Mouse (Mus musculus): ENCODE results near the gene Gramd4. TPM values are rescaled to one million over a fixed set of nuclear protein-coding genes. Genes with fewer than 3 reads are reported as not detected.
"Not testable (repeated sequence)": the region's sequence is repeated elsewhere in the genome, so short reads cannot be mapped to it uniquely, and the experiment has no call there.

The Gramd4 gene
- polyA plus RNA-seq, 1 experiment from 2014 or later, result 18.7 TPM

DNA sequence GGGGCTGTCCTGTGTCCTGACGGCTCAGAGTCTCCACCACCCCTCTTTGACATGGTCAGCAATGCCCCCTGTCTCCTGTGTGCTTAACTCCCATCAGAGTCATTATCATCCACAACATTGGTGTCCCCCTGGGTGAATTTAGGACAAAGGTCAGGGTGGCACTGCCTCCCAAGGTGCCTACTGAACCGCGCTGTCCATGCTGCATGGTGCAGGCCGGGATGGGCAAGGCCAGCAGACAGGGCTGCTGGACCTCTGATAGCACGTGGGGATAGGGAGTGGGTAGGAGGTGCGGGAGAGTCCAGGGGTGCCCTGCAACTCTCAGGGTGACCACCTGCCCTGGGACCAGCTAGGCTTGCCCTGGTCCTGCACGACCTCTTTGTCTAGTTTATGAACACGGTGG lies 89.4 kb downstream of the Gramd4 start:
- ATAC-seq (replicated peaks; ENCODE audit: extremely low read depth, insufficient read depth, low FRiP score), result no peak
- Histone ChIP-seq H3K4me2 (ENCODE audit: low read depth, low read length) (no peak overlapping the region), H3K27ac (ENCODE audit: low read length) (no peak overlapping the region), H3K9ac (ENCODE audit: low read length) (no peak overlapping the region), H3K9me3 (replicated peaks; ENCODE audit: control insufficient read depth, low read length) (no peaks in the 10 kb centered on the region), H3K4me3 (ENCODE audit: low read length) (no peak overlapping the region), H3K27me3 (ENCODE audit: control insufficient read depth, insufficient read depth, low read length) (no peaks in the 10 kb centered on the region), H3K36me3 (ENCODE audit: control insufficient read depth, insufficient read depth) (peaks cover 52% of the 10 kb centered on the region), H3K4me1 (ENCODE audit: control insufficient read depth, insufficient read depth, low read length) (no peaks in the 10 kb centered on the region)
- 84% methylated on average over 8 of the region's 8 CpGs for WGBS

DNA sequence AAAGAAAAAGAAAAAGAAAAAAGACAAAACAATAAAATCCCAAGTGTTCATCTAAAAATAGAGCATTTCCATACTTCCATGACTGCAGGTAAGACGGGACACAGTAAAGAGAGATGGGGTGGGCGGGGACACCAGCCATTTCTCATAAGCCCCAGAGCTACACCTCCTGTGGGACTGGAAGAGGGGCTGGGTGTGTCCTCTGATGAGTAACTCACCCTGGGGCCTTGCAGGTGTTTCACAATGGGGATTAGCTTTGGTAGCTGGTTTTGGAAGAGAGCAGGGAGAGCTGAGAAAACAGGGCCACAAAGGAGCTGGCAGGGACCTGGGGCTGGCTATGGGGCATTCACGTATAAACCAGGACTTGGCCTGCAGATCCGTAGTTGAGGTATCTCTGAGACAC lies 93.1 kb downstream of the Gramd4 start:
- H3K4me3 ChIP-seq (ENCODE audit: low read length), result no peak overlapping the region

DNA sequence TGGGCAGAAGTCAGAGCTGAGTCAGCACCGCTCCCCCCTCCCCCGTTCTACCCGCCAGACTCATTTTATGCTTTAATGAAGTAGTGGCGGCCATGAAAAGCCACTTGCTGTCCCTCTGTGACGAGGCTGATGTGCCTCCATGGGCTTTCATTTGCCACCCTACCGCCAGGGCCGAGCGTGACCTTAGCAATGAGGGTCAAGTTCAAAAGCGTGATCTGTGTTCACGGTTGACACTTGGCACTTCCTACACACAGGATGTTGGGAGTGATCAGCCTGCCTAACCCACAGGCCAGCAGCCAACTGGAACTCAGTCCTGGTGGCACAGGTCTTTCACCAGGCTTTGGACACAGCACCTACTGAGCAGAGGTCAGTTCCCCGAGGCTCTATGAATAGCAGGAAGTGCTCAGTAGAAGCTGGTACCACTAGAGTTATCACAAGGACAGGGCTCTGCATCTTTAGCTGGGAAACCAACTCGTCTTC lies 96.0 kb downstream of the Gramd4 start:
- no peaks in the 10 kb centered on the region; the same call in 1 of the 2 replicates for H3K9me3 ChIP-seq (replicated peaks; ENCODE audit: control insufficient read depth, low read length)
- H3K9ac ChIP-seq (ENCODE audit: low read length), result no peak overlapping the region
- H3K27ac ChIP-seq (ENCODE audit: low read length), result no peak overlapping the region
- H3K36me3 ChIP-seq (ENCODE audit: control insufficient read depth, insufficient read depth), result peaks cover 56% of the 10 kb centered on the region
- ATAC-seq (replicated peaks; ENCODE audit: extremely low read depth, insufficient read depth, low FRiP score), result no peak
- H3K4me1 ChIP-seq (ENCODE audit: control insufficient read depth, insufficient read depth, low read length), result no peaks in the 10 kb centered on the region
- WGBS, result 87% methylated on average over 12 of the region's 12 CpGs
- no peaks in the 10 kb centered on the region for H3K27me3 ChIP-seq (ENCODE audit: control insufficient read depth, insufficient read depth, low read length)
- no peak overlapping the region for H3K4me2 ChIP-seq (ENCODE audit: low read depth, low read length)
- H3K4me3 ChIP-seq (ENCODE audit: low read length), result no peak overlapping the region

More for the DNA sequence above, 93.1 kb downstream of the Gramd4 start:
- Histone ChIP-seq H3K4me1 (ENCODE audit: control insufficient read depth, insufficient read depth, low read length) (no peaks in the 10 kb centered on the region), H3K9ac (ENCODE audit: low read length) (no peak overlapping the region), H3K9me3 (replicated peaks; ENCODE audit: control insufficient read depth, low read length) (no peaks in the 10 kb centered on the region; the same call in 1 of the 2 replicates), H3K27me3 (ENCODE audit: control insufficient read depth, insufficient read depth, low read length) (no peaks in the 10 kb centered on the region), H3K27ac (ENCODE audit: low read length) (no peak overlapping the region), H3K36me3 (ENCODE audit: control insufficient read depth, insufficient read depth) (peaks cover 55% of the 10 kb centered on the region), H3K4me2 (ENCODE audit: low read depth, low read length) (no peak overlapping the region)
- WGBS, result 87% methylated on average over 4 of the region's 4 CpGs
- no peak for ATAC-seq (replicated peaks; ENCODE audit: extremely low read depth, insufficient read depth, low FRiP score)

DNA sequence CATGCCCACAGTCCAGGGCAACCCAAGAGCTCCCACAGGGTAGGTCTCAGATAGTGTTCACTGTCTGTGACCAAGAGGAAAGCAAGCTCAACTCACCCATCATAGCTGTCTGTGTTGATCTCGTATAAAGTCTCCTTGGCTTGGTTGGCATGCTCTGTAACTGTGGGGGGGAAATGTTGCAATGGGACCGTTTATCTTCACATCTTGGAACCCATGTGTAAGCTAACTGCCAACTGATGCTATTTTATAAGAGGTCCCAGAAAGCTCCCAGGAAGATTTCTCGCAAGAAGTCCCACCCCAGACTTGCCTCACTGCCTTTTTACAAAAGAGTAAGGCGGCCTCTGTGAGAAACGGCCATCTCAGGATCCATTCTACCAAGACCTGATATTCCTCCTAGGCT lies 99.0 kb downstream of the Gramd4 start:
- no peaks in the 10 kb centered on the region; the same call in 1 of the 2 replicates for H3K4me1 ChIP-seq (ENCODE audit: control insufficient read depth, insufficient read depth, low read length)
- H3K27ac ChIP-seq (ENCODE audit: low read length), result no peak overlapping the region
- ATAC-seq (replicated peaks; ENCODE audit: extremely low read depth, insufficient read depth, low FRiP score), result no peak
- H3K9ac ChIP-seq (ENCODE audit: low read length), result no peak overlapping the region
- H3K4me3 ChIP-seq (ENCODE audit: low read length), result no peak overlapping the region
- 85% methylated on average over 5 of the region's 5 CpGs for WGBS
- H3K36me3 ChIP-seq (ENCODE audit: control insufficient read depth, insufficient read depth), result peaks cover 38% of the 10 kb centered on the region
- no peak overlapping the region for H3K4me2 ChIP-seq (ENCODE audit: low read depth, low read length)
- H3K9me3 ChIP-seq (replicated peaks; ENCODE audit: control insufficient read depth, low read length), result no peaks in the 10 kb centered on the region; the same call in 1 of the 2 replicates
- H3K27me3 ChIP-seq (ENCODE audit: control insufficient read depth, insufficient read depth, low read length), result no peaks in the 10 kb centered on the region

DNA sequence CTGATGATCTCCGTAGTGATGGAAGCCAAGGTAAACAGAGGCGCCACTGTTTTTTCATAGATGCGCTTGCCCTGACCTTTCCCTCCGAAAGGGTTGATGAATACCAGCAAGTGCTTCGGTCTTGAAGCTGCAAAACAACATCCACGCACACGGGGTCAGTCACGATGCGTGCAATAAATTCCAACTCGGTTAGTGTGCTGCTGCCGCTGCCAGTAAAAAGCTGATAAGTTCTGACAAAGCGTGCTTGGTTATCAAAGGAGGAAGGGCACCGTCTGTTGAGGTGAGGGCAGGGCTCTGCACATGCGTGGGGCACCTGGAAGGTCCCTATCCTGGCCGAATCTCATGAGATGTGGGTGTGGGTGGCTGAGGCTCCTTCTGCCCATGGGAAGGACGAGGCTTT lies 101.6 kb downstream of the Gramd4 start:
- Histone ChIP-seq H3K27me3 (ENCODE audit: control insufficient read depth, insufficient read depth, low read length) (no peaks in the 10 kb centered on the region), H3K4me3 (ENCODE audit: low read length) (no peak overlapping the region), H3K9ac (ENCODE audit: low read length) (no peak overlapping the region), H3K9me3 (replicated peaks; ENCODE audit: control insufficient read depth, low read length) (0 out of 2 replicates have a peak, but pooled peaks cover 4% of the 10 kb centered on the region), H3K4me1 (ENCODE audit: control insufficient read depth, insufficient read depth, low read length) (no peaks in the 10 kb centered on the region; the same call in 1 of the 2 replicates), H3K27ac (ENCODE audit: low read length) (no peak overlapping the region), H3K36me3 (ENCODE audit: control insufficient read depth, insufficient read depth) (peaks cover 43% of the 10 kb centered on the region), H3K4me2 (ENCODE audit: low read depth, low read length) (no peak overlapping the region)
- ATAC-seq (replicated peaks; ENCODE audit: extremely low read depth, insufficient read depth, low FRiP score), result no peak; the same call in 1 of the 2 replicates
- WGBS, result 56% methylated on average over 16 of the region's 16 CpGs

DNA sequence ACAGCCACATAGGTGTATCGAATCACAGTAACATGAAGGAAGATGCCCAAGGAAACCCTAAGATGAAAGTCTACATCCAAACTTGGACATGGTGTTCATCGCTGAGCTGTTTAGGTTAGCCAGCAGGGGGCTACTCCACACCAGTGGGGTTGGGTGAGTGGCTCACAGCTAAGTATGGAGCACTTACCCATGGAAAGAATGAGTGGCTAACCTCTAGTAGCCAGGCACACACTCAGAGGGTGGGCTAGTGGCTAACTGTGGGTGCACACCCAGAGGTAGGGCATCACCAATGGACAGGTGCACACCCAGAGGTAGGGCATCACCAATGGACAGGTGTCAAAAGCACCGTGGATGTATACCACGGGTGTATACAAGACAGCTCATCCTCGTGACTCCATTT lies 102.2 kb downstream of the Gramd4 start:
- Histone ChIP-seq H3K4me1 (ENCODE audit: control insufficient read depth, insufficient read depth, low read length) (no peaks in the 10 kb centered on the region; the same call in 1 of the 2 replicates), H3K27me3 (ENCODE audit: control insufficient read depth, insufficient read depth, low read length) (no peaks in the 10 kb centered on the region)
- no peak for ATAC-seq (replicated peaks; ENCODE audit: extremely low read depth, insufficient read depth, low FRiP score)

DNA sequence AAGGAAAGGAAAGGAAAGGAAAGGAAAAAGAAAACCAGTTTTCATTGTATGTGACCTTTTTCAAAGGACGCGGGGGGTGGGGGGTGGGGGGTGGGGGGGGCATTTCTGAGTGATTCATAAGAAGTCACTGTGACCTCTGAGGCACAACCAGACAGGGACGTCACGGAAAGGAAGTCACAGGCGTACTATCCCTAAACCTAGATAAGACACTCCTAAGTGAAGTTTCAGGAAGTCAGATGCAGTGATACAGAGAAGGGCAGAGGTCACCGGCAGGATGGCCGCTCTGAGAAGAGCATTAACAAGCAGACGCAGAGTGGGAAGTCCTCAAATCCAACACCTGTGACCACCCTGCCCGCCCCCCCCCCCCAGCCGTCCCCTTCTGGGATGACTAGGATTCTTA lies 103.4 kb downstream of the Gramd4 start:
- WGBS, result 58% methylated on average over 10 of the region's 10 CpGs
- no peak for ATAC-seq (replicated peaks; ENCODE audit: extremely low read depth, insufficient read depth, low FRiP score)

More for the DNA sequence above, 102.2 kb downstream of the Gramd4 start:
- peaks cover 37% of the 10 kb centered on the region for H3K36me3 ChIP-seq (ENCODE audit: control insufficient read depth, insufficient read depth)
- no peak overlapping the region for H3K27ac ChIP-seq (ENCODE audit: low read length)
- WGBS, result 89% methylated on average over 5 of the region's 5 CpGs
- 0 out of 2 replicates have a peak, but pooled peaks cover 4% of the 10 kb centered on the region for H3K9me3 ChIP-seq (replicated peaks; ENCODE audit: control insufficient read depth, low read length)
- no peak overlapping the region for H3K4me3 ChIP-seq (ENCODE audit: low read length)
- H3K4me2 ChIP-seq (ENCODE audit: low read depth, low read length), result no peak overlapping the region
- no peak overlapping the region for H3K9ac ChIP-seq (ENCODE audit: low read length)

DNA sequence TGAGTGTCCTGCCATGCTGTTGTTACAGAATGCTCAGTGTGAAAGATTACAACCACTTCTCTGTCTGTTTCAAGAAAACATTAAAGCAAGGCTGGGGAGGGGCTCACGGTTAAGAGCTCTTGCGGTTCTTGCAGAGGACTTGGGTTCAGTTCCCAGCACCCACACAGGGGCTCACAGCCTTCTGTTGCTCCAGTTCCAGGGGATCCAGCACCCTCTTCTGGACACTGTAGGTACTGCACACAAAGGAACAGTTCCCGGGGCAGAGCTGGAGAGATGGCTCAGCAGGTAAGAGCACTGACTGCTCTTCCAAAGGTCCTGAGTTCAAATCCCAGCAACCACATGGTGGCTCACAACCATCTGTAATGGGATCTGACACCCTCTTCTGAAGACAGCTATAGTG lies 104.3 kb downstream of the Gramd4 start:
- ATAC-seq (replicated peaks; ENCODE audit: extremely low read depth, insufficient read depth, low FRiP score); H3K27ac ChIP-seq (ENCODE audit: low read length); H3K4me1 ChIP-seq (ENCODE audit: control insufficient read depth, insufficient read depth, low read length); H3K9ac ChIP-seq (ENCODE audit: low read length); H3K9me3 ChIP-seq (replicated peaks; ENCODE audit: control insufficient read depth, low read length); H3K4me2 ChIP-seq (ENCODE audit: low read depth, low read length); H3K27me3 ChIP-seq (ENCODE audit: control insufficient read depth, insufficient read depth, low read length); H3K4me3 ChIP-seq (ENCODE audit: low read length): not testable (repeated sequence)
- peaks cover 26% of the 10 kb centered on the region for H3K36me3 ChIP-seq (ENCODE audit: control insufficient read depth, insufficient read depth)
- WGBS, result 100% methylated on average over 3 of the region's 3 CpGs

More for the DNA sequence above, 103.4 kb downstream of the Gramd4 start:
- Histone ChIP-seq H3K4me3 (ENCODE audit: low read length) (no peak overlapping the region), H3K9me3 (replicated peaks; ENCODE audit: control insufficient read depth, low read length) (0 out of 2 replicates have a peak, but pooled peaks cover 4% of the 10 kb centered on the region), H3K4me1 (ENCODE audit: control insufficient read depth, insufficient read depth, low read length) (no peaks in the 10 kb centered on the region; the same call in 1 of the 2 replicates), H3K27ac (ENCODE audit: low read length) (no peak overlapping the region), H3K4me2 (ENCODE audit: low read depth, low read length) (no peak overlapping the region), H3K9ac (ENCODE audit: low read length) (no peak overlapping the region), H3K36me3 (ENCODE audit: control insufficient read depth, insufficient read depth) (peaks cover 35% of the 10 kb centered on the region), H3K27me3 (ENCODE audit: control insufficient read depth, insufficient read depth, low read length) (no peaks in the 10 kb centered on the region)

DNA sequence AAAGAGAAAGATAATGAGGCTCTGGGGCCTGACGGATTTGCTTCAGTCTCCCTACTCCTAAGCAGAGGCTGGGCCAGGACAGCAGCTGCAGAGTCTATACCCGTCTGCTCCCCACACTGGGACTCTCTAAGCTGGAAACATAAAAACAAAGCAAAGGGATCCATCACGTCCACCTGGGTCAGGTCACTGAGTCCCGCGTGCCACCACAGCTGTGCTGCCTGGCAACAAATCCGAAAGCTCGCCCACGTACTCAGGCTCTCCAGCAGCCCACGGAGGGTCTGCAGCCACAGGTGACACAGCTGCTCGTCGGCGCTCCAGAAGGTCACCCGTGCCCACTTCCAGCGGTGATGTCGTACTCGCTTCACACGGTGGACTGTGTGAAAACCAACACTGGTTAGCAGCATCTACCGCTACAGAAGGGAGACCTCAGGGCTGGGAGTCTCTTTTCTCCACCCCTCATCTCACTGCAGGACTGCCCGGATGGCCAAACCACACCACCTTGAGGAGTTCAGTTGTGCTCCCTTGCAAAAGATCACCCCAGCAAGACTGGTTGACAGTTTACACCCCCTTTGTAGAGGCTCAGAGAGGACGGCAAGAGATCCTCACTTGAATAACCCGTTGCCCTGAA lies 107.3 kb downstream of the Gramd4 start:
- H3K4me2 ChIP-seq (ENCODE audit: low read depth, low read length), result no peak overlapping the region
- H3K27me3 ChIP-seq (ENCODE audit: control insufficient read depth, insufficient read depth, low read length), result no peaks in the 10 kb centered on the region
- peaks cover 21% of the 10 kb centered on the region for H3K36me3 ChIP-seq (ENCODE audit: control insufficient read depth, insufficient read depth)
- H3K4me1 ChIP-seq (ENCODE audit: control insufficient read depth, insufficient read depth, low read length), result peaks cover 23% of the 10 kb centered on the region
- no peak for ATAC-seq (replicated peaks; ENCODE audit: extremely low read depth, insufficient read depth, low FRiP score)
- 0 out of 2 replicates have a peak, but pooled peaks cover 4% of the 10 kb centered on the region for H3K9me3 ChIP-seq (replicated peaks; ENCODE audit: control insufficient read depth, low read length)
- no peak overlapping the region for H3K4me3 ChIP-seq (ENCODE audit: low read length)
- H3K27ac ChIP-seq (ENCODE audit: low read length), result no peak overlapping the region
- WGBS, result 80% methylated on average over 21 of the region's 21 CpGs
- H3K9ac ChIP-seq (ENCODE audit: low read length), result no peak overlapping the region
